Mouse (Mus musculus) thymus, adult 2 months (tissue): ENCODE measurements at regions not wholly inside any gene's neighbourhood (a gene's known extent, or its start where the extent isn't known, plus 50 kb on each side); places are given as distances from the start of the nearest gene placed in this dataset.

Experiments used
- DNase-seq: peaks from one replicate; pipeline ENCODE4 v3.0.0; 2021
- H3K27ac ChIP-seq: fragments of 200-500 bp; 2 replicates; pipeline ENCODE4 v1.5.1; 2012; ENCODE audit warnings: low read length, control low read depth; ENCODE audit not compliant: control insufficient read depth, insufficient read depth
- H3K27me3 ChIP-seq: fragments of 200-500 bp; 2 replicates; pipeline ENCODE4 v1.6.1; 2012; ENCODE audit warnings: mild to moderate bottlenecking, low read length, moderate library complexity, mixed read lengths; ENCODE audit not compliant: control insufficient read depth, insufficient read depth
- H3K36me3 ChIP-seq: fragments of 200-500 bp; 2 replicates; pipeline ENCODE4 v1.6.1; 2012; ENCODE audit warnings: mild to moderate bottlenecking, low read length, moderate library complexity; ENCODE audit not compliant: control insufficient read depth, insufficient read depth
- H3K4me1 ChIP-seq: fragments of 200-500 bp; replicated peaks from 2 replicates; pipeline ENCODE4 v1.6.1; 2012; ENCODE audit warnings: low read length; ENCODE audit not compliant: control insufficient read depth, insufficient read depth
- H3K4me3 ChIP-seq: fragments of 200-500 bp; 2 replicates; pipeline ENCODE4 v1.5.1; 2012; ENCODE audit warnings: mild to moderate bottlenecking, low read length, control low read depth, moderate library complexity; ENCODE audit not compliant: control insufficient read depth, insufficient read depth
- CTCF ChIP-seq: fragments of 200-500 bp; IDR thresholded peaks from 2 replicates; pipeline ENCODE4 v1.5.1; 2012; ENCODE audit warnings: mild to moderate bottlenecking, control low read depth, low read length, moderate library complexity, borderline replicate concordance; ENCODE audit not compliant: control insufficient read depth, poor library complexity, insufficient read depth; ENCODE audit errors: extremely low read depth
- POLR2A ChIP-seq: fragments of 200-500 bp; IDR thresholded peaks from 2 replicates; pipeline ENCODE4 v1.6.1; 2012; ENCODE audit warnings: mild to moderate bottlenecking, low read length, control low read depth, moderate library complexity; ENCODE audit not compliant: control insufficient read depth, poor library complexity, insufficient read depth; ENCODE audit errors: extremely low read depth
- WGBS: fragments of 180-500 bp; shearing (Covaris S2); methylation state at CpG from one replicate; pipeline ENCODE4 v1.1.7; 2018; 5-methylcytosine and 5-hydroxymethylcytosine counted together

- TF ChIP-seq CTCF (no peak), POLR2A (no peak)
- no peak overlapping the region for H3K4me3 ChIP-seq
- no peaks in the 10 kb centered on the region for H3K4me1 ChIP-seq
- no peak overlapping the region for H3K27ac ChIP-seq
- no peaks in the 10 kb centered on the region for H3K36me3 ChIP-seq
- WGBS, result 93% methylated on average over 9 of the region's 9 CpGs
- DNase-seq, result no peak
- H3K27me3 ChIP-seq, result no peaks in the 10 kb centered on the region
Observed at GRCm38 (mm10) chr10:19277103-19277827, 79.1 kb upstream of the Olig3 start.

GRCm38 (mm10) chr10:19274985-19275384 is 81.3 kb upstream of the Olig3 start:
- TF ChIP-seq CTCF, result no peak
- no peak for TF ChIP-seq POLR2A
- Histone ChIP-seq H3K4me3 (no peak overlapping the region), H3K27ac (no peak overlapping the region), H3K4me1 (no peaks in the 10 kb centered on the region), H3K36me3 (no peaks in the 10 kb centered on the region), H3K27me3 (no peaks in the 10 kb centered on the region)
- no peak for DNase-seq
- over 99% methylated on average over 4 of the region's 4 CpGs for WGBS

GRCm38 (mm10) chr10:19269418-19269817 is 86.9 kb upstream of the Olig3 start:
- no peak for DNase-seq
- Histone ChIP-seq H3K27me3 (no peaks in the 10 kb centered on the region), H3K4me1 (peaks cover 5% of the 10 kb centered on the region), H3K27ac (no peak overlapping the region), H3K4me3 (no peak overlapping the region), H3K36me3 (no peaks in the 10 kb centered on the region)
- WGBS, result 98% methylated on average over 1 of the region's 1 CpGs
- TF ChIP-seq CTCF, result no peak
- no peak for TF ChIP-seq POLR2A

GRCm38 (mm10) chr10:19268051-19268450 is 88.3 kb upstream of the Olig3 start:
- no peak overlapping the region for H3K4me3 ChIP-seq
- no peaks in the 10 kb centered on the region for H3K27me3 ChIP-seq
- no peak for TF ChIP-seq POLR2A
- TF ChIP-seq CTCF, result no peak
- H3K36me3 ChIP-seq, result no peaks in the 10 kb centered on the region
- WGBS, result 5% methylated on average over 4 of the region's 4 CpGs
- peaks cover 5% of the 10 kb centered on the region for H3K4me1 ChIP-seq
- H3K27ac ChIP-seq, result peak overlapping the region; percentile 65
- peak; percentile 52 for DNase-seq

GRCm38 (mm10) chr10:19240102-19240759 is 116.1 kb upstream of the Olig3 start:
- DNase-seq, result peak; percentile 55
- TF ChIP-seq CTCF (no peak), POLR2A (no peak)
- H3K27ac ChIP-seq, result peak overlapping the region; percentile 59
- 36% methylated on average over 8 of the region's 8 CpGs for WGBS
- H3K4me3 ChIP-seq, result no peak overlapping the region
- peaks cover 13% of the 10 kb centered on the region for H3K4me1 ChIP-seq
- H3K36me3 ChIP-seq, result no peaks in the 10 kb centered on the region
- H3K27me3 ChIP-seq, result no peaks in the 10 kb centered on the region

- no peak for DNase-seq
- Histone ChIP-seq H3K4me3 (no peak overlapping the region), H3K27me3 (no peaks in the 10 kb centered on the region), H3K36me3 (no peaks in the 10 kb centered on the region), H3K4me1 (no peaks in the 10 kb centered on the region), H3K27ac (no peak overlapping the region)
- no peak for TF ChIP-seq CTCF
- no peak for TF ChIP-seq POLR2A
- 78% methylated on average over 5 of the region's 5 CpGs for WGBS
Observed at GRCm38 (mm10) chr10:19216240-19216639, 140.1 kb upstream of the Olig3 start.

GRCm38 (mm10) chr10:19209751-19210150 is 146.6 kb upstream of the Olig3 start:
- Histone ChIP-seq H3K4me3 (no peak overlapping the region), H3K36me3 (no peaks in the 10 kb centered on the region), H3K27ac (no peak overlapping the region), H3K27me3 (no peaks in the 10 kb centered on the region), H3K4me1 (no peaks in the 10 kb centered on the region; the same call in 1 of the 2 replicates)
- no peak for DNase-seq
- WGBS, result 33% methylated on average over 2 of the region's 2 CpGs
- TF ChIP-seq CTCF, result no peak
- no peak for TF ChIP-seq POLR2A
